Mouse (Mus musculus): ENCODE measurements around the gene Dcbld1. TPM values are rescaled to one million over a fixed set of nuclear protein-coding genes. Genes with fewer than 3 reads are reported as not detected.
"Not testable (repeated sequence)": the region's sequence is repeated elsewhere in the genome, so short reads cannot be mapped to it uniquely, and the experiment has no call there.

Dcbld1 gene
- polyA plus RNA-seq, 1 experiment, result 1.2 TPM

DNA sequence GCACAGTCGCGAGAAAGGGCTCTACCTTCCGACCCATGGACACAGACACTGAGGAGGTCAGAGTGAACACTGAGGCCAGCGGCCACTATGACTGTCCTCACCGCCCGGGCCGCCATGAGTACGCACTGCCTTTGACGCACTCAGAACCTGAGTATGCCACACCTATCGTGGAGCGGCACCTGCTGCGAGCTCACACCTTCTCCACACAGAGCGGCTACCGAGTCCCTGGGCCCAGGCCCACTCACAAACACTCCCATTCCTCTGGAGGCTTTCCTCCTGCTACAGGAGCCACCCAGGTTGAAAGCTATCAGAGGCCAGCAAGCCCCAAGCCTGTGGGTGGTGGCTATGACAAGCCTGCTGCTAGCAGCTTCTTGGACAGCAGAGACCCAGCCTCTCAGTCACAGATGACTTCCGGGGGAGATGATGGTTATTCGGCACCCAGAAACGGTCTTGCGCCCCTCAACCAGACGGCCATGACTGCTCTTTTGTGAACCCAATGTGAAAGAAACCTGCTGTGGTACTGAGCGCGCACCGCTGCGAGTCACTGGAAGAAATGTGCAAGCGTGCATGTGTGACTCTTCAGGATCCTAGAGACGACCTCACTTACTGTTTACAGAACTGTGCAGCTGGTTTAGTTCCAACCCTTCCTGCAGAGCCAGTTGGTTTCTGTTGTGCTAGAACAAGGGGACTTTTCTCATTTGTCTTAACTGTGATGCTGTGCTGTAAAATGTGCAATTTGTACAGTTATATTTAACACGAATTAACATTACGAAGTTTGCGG, 86.3 kb downstream of the Dcbld1 start:
- no peak for TF ChIP-seq CTCF (IDR thresholded peaks at IDR 0.05; ENCODE audit: borderline replicate concordance, control insufficient read depth, extremely low read depth, insufficient read depth, low read length, poor library complexity)
- TF ChIP-seq POLR2A (IDR thresholded peaks at IDR 0.05; ENCODE audit: control insufficient read depth, extremely low read depth, insufficient read depth, low read length, poor library complexity), result no peak
- no peaks in the 10 kb centered on the region for H3K4me1 ChIP-seq (replicated peaks; ENCODE audit: control insufficient read depth, insufficient read depth, low read length)
- H3K4me3 ChIP-seq (ENCODE audit: control insufficient read depth, insufficient read depth, low read length), result no peak overlapping the region
- H3K27me3 ChIP-seq (ENCODE audit: control insufficient read depth, insufficient read depth, low read length), result no peaks in the 10 kb centered on the region
- no peaks in the 10 kb centered on the region for H3K36me3 ChIP-seq (ENCODE audit: control insufficient read depth, insufficient read depth, low read length)
- DNase-seq, result no peak
- no peak overlapping the region for H3K27ac ChIP-seq (ENCODE audit: control insufficient read depth, insufficient read depth, low read length)
- WGBS, result 97% methylated on average over 28 of the region's 28 CpGs

DNA sequence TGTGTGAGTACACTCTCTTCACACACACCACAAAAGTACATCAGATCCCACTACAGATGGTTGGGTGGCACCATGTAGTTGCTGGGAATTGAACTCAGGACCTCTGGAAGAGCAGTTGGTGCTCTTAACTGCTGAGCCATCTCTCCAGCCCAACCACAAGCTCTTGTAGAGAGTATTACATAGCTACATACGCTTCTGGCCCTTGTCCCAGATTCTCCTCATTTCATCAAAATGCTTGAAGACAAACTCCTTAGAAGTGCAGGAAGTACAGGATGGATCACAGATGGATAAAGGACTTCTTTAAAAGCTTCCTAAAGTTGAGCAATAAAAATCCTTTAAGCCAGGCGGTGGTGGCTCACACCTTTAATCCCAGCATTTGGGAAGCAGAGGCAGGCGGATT, 88.5 kb downstream of the Dcbld1 start:
- H3K27me3 ChIP-seq (ENCODE audit: control insufficient read depth, insufficient read depth, low read length), result no peaks in the 10 kb centered on the region
- WGBS, result 92% methylated on average over 3 of the region's 3 CpGs
- no peak for TF ChIP-seq POLR2A (IDR thresholded peaks at IDR 0.05; ENCODE audit: control insufficient read depth, extremely low read depth, insufficient read depth, low read length, poor library complexity)
- TF ChIP-seq CTCF (IDR thresholded peaks at IDR 0.05; ENCODE audit: borderline replicate concordance, control insufficient read depth, extremely low read depth, insufficient read depth, low read length, poor library complexity), result no peak
- no peak overlapping the region for H3K4me3 ChIP-seq (ENCODE audit: control insufficient read depth, insufficient read depth, low read length)
- H3K27ac ChIP-seq (ENCODE audit: control insufficient read depth, insufficient read depth, low read length), result no peak overlapping the region
- DNase-seq, result no peak
- no peaks in the 10 kb centered on the region for H3K36me3 ChIP-seq (ENCODE audit: control insufficient read depth, insufficient read depth, low read length)
- H3K4me1 ChIP-seq (replicated peaks; ENCODE audit: control insufficient read depth, insufficient read depth, low read length), result no peaks in the 10 kb centered on the region

DNA sequence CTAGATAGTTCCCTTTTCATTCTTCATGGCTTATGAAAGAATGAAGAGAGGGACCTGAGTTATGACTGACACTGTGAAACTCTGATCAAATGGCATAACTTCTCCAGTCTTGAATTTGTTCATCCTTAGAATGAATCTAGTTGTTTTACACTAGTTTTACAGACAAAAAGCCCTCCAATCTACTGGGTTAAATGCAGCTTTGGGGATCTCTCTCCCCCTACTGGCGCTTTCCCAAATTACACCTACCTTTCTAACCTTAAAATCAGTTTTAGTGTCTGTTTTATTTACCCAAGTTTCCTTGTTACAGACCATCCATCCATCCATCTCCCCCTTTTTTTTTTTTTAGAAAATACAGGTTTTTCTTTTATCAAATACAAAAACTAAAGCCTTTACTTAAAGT, 97.6 kb downstream of the Dcbld1 start:
- DNase-seq, result peak; percentile 25
- no peaks in the 10 kb centered on the region for H3K27me3 ChIP-seq (ENCODE audit: control insufficient read depth, insufficient read depth, low read length)
- WGBS, result 0% methylated on average over 1 of the region's 1 CpGs
- no peak overlapping the region for H3K27ac ChIP-seq (ENCODE audit: control insufficient read depth, insufficient read depth, low read length)
- no peaks in the 10 kb centered on the region for H3K4me1 ChIP-seq (replicated peaks; ENCODE audit: control insufficient read depth, insufficient read depth, low read length)
- TF ChIP-seq CTCF (IDR thresholded peaks at IDR 0.05; ENCODE audit: borderline replicate concordance, control insufficient read depth, extremely low read depth, insufficient read depth, low read length, poor library complexity), result no peak
- TF ChIP-seq POLR2A (IDR thresholded peaks at IDR 0.05; ENCODE audit: control insufficient read depth, extremely low read depth, insufficient read depth, low read length, poor library complexity), result no peak
- H3K36me3 ChIP-seq (ENCODE audit: control insufficient read depth, insufficient read depth, low read length), result no peaks in the 10 kb centered on the region
- no peak overlapping the region for H3K4me3 ChIP-seq (ENCODE audit: control insufficient read depth, insufficient read depth, low read length)

DNA sequence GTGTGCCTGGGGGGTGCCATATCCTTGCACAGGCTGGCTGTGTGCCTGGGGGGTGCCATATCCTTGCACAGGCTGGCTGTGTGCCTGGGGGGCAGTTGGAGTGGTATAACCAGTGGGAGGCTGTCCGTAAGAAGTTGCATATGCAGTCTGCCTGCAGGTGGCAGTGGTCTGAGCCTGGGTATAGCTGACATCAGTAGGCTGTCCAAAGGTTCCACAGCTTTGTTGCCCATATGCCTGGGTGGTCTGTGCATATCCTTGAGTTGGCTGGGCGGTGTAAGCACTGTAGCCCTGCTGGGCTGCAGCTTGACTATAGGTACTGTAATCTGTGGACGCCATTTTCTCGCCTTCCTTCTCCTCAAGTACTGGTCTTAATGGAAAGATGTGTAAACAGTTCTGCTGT, 109.9 kb downstream of the Dcbld1 start:
- peaks cover 11% of the 10 kb centered on the region for H3K36me3 ChIP-seq (ENCODE audit: control insufficient read depth, insufficient read depth, low read length)
- not testable (repeated sequence) for H3K4me1 ChIP-seq (replicated peaks; ENCODE audit: control insufficient read depth, insufficient read depth, low read length); H3K27ac ChIP-seq (ENCODE audit: control insufficient read depth, insufficient read depth, low read length); H3K27me3 ChIP-seq (ENCODE audit: control insufficient read depth, insufficient read depth, low read length); DNase-seq; H3K4me3 ChIP-seq (ENCODE audit: control insufficient read depth, insufficient read depth, low read length)
- 100% methylated on average over 4 of the region's 4 CpGs for WGBS

- Histone ChIP-seq H3K4me3 (ENCODE audit: control insufficient read depth, insufficient read depth, low read length) (no peak overlapping the region), H3K4me1 (replicated peaks; ENCODE audit: control insufficient read depth, insufficient read depth, low read length) (no peaks in the 10 kb centered on the region), H3K27me3 (ENCODE audit: control insufficient read depth, insufficient read depth, low read length) (no peaks in the 10 kb centered on the region), H3K27ac (ENCODE audit: control insufficient read depth, insufficient read depth, low read length) (no peak overlapping the region), H3K36me3 (ENCODE audit: control insufficient read depth, insufficient read depth, low read length) (peaks cover 12% of the 10 kb centered on the region)
- 94% methylated on average over 9 of the region's 9 CpGs for WGBS
- DNase-seq, result no peak
- no peak for TF ChIP-seq CTCF (IDR thresholded peaks at IDR 0.05; ENCODE audit: borderline replicate concordance, control insufficient read depth, extremely low read depth, insufficient read depth, low read length, poor library complexity)
- no peak for TF ChIP-seq POLR2A (IDR thresholded peaks at IDR 0.05; ENCODE audit: control insufficient read depth, extremely low read depth, insufficient read depth, low read length, poor library complexity)
Measured at GRCm38 (mm10) chr10:52353184-52353583, 119.8 kb downstream of the Dcbld1 start.

GRCm38 (mm10) chr10:52358467-52358866, 125.0 kb downstream of the Dcbld1 start, which contains the start of gene Gm26741:
TSS of gene Gm26741 (plus strand) at chr10:52358767.
- H3K4me1 ChIP-seq (replicated peaks; ENCODE audit: control insufficient read depth, insufficient read depth, low read length), result no peaks in the 10 kb centered on the region
- no peak within 1 kb of the TSS for H3K27ac ChIP-seq (ENCODE audit: control insufficient read depth, insufficient read depth, low read length)
- no peaks in the 10 kb centered on the region for H3K27me3 ChIP-seq (ENCODE audit: control insufficient read depth, insufficient read depth, low read length)
- no peak within 1 kb of the TSS for H3K4me3 ChIP-seq (ENCODE audit: control insufficient read depth, insufficient read depth, low read length)
- no peak for DNase-seq
- 90% methylated on average over 2 of the region's 2 CpGs for WGBS
- TF ChIP-seq POLR2A (IDR thresholded peaks at IDR 0.05; ENCODE audit: control insufficient read depth, extremely low read depth, insufficient read depth, low read length, poor library complexity) (no peak), CTCF (IDR thresholded peaks at IDR 0.05; ENCODE audit: borderline replicate concordance, control insufficient read depth, extremely low read depth, insufficient read depth, low read length, poor library complexity) (no peak)
- H3K36me3 ChIP-seq (ENCODE audit: control insufficient read depth, insufficient read depth, low read length), result no peaks in the 10 kb centered on the region

DNA sequence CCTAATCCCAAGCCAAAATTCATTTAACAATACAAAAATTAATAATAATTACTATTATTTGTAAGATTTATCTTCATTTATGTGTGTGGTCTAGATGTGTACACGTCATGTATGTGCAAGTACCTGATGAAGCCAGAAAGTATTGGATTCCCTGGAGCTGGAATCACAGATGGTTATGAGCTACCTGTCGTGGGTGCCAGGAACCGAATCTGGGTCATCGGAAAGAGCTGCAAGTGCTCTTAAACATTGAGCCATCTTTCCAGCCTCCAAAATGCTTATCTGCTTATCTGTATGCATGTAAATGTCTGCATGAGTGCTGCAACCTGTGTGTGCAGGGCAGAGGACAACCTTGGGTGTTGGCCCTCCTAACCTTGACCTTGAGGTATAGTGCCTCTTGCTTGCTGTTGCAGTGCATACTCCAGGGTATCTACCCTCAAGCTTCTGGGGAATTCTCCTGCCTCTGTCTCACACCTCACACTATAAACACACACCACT, 126.9 kb downstream of the Dcbld1 start:
- no peak for TF ChIP-seq CTCF (IDR thresholded peaks at IDR 0.05; ENCODE audit: borderline replicate concordance, control insufficient read depth, extremely low read depth, insufficient read depth, low read length, poor library complexity)

More for the DNA sequence above, 126.9 kb downstream of the Dcbld1 start:
- no peaks in the 10 kb centered on the region for H3K36me3 ChIP-seq (ENCODE audit: control insufficient read depth, insufficient read depth, low read length)
- H3K27ac ChIP-seq (ENCODE audit: control insufficient read depth, insufficient read depth, low read length), result no peak overlapping the region
- WGBS, result 98% methylated on average over 4 of the region's 4 CpGs
- no peak for DNase-seq
- no peaks in the 10 kb centered on the region for H3K4me1 ChIP-seq (replicated peaks; ENCODE audit: control insufficient read depth, insufficient read depth, low read length)
- H3K4me3 ChIP-seq (ENCODE audit: control insufficient read depth, insufficient read depth, low read length), result no peak overlapping the region
- no peaks in the 10 kb centered on the region for H3K27me3 ChIP-seq (ENCODE audit: control insufficient read depth, insufficient read depth, low read length)
